Mouse (Mus musculus): ENCODE results near the gene Rabggta.

Rabggta gene

GRCm38 (mm10) chr14:55721700-55722437 is at the start of gene Rabggta:
Rabggta (minus strand) TSS chr14:55722263.
- DNase-seq (ENCODE audit: low spot score): peak; percentile 93

DNA sequence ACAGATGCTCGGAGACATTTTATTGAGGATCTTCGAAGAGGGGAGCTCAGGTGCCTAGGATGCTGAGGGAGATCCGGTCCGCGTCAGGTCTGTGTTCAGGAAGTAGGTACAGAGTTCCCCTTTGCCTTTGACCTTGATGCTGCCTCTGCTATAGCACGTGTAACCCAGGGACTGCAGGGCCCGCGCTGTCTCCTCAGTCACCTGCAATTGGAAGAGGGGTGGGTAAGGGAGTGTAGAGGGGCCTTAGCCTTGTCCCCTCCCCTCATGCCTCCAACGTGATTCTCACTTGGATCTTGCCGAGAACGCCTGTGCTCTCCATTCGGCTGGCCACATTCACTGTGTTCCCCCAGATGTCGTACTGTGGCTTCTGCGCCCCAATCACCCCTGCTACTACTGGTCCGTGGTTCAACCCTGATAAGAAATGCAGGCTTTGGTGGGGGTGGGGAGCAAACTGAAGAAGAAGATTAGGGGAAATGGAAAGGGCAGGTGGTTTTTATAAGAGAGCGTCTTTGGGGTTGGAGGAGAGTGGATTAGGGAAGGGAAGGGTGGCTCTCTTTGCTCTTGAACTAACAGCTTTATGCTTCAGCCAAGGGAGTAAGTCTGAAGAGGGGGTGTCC is 47.1 kb upstream of the Rabggta start:
- no peak for DNase-seq (ENCODE audit: low spot score)

DNA sequence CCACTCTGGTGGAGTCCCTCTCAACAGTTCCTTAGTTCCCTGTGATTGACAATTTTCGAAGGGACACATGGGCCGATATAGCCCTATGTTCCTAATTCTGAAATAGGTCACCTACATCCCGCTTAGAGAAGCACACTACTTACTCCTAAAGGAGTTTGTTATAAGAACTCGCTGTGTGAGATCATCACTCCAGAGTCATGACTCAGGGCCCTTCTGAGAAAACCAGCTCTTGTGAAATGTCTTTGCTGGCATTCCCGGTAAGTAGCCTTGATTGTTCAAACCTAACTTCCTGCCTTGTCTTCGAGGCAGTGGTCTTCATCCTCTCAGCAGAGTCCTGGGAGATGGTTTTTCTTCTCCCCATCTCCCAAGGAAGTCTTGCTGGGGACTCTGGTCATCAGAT is 46.5 kb upstream of the Rabggta start:
- no peak for DNase-seq (ENCODE audit: low spot score)

GRCm38 (mm10) chr14:55767519-55768414 is 45.7 kb upstream of the Rabggta start:
- DNase-seq (ENCODE audit: low spot score): peak; percentile 67

DNA sequence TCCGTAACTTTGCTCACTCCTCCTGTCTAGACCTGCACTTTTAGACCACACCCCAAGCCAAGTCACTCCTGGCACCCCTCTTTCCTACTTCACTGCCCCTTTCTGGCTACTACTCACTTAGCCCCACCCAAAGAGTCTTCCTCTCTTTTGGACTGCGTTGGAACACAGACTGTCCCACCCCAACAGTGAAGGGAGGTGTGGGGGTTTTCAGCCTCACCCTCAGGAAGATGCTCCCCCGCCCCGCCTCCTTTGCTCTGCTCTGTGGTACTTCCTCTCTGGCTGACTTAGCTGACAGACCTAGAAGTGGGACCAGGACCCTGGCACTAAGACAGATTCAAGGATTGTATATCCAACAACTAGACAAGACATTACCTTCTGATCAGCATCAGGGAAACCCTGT is 43.6 kb upstream of the Rabggta start, which contains the start of gene Ltb4r1:
Ltb4r1 (plus strand) TSS at position 267 of the 400 bp plus-strand sequence.
- no peak for DNase-seq (ENCODE audit: low spot score)

- no peak for DNase-seq (ENCODE audit: low spot score)
Measured at GRCm38 (mm10) chr14:55763166-55763565, 41.1 kb upstream of the Rabggta start.

DNA sequence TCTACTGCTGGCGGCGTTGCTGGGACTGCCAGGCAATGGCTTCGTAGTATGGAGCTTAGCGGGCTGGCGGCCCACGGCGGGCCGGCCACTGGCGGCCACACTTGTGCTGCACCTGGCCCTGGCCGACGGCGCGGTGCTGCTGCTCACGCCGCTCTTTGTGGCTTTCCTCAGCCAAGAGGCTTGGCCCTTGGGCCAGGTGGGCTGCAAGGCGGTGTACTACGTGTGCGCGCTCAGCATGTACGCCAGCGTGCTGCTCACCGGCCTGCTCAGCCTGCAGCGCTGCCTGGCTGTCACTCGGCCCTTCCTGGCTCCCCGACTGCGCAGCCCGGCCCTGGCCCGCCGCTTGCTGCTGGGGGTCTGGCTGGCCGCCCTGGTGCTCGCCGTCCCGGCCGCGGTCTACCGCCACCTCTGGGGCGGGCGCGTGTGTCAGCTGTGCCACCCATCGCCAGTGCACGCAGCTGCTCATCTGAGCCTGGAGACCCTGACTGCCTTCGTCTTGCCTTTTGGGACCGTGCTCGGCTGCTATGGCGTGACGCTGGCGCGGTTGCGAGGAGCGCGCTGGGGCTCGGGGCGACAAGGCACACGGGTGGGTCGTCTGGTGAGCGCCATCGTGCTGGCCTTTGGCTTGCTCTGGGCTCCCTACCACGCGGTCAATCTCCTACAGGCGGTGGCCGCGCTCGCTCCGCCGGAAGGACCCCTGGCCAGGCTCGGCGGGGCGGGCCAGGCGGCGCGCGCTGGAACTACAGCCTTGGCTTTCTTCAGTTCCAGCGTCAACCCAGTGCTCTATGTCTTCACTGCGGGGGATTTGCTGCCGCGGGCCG is 40.1 kb upstream of the Rabggta start:
- DNase-seq (ENCODE audit: low spot score): peak; percentile 53

- no peak for DNase-seq (ENCODE audit: low spot score)
Measured at GRCm38 (mm10) chr14:55761163-55761562, 39.1 kb upstream of the Rabggta start, which contains the start of gene Ltb4r2. Ltb4r2 (plus strand) TSS chr14:55761428.

GRCm38 (mm10) chr14:55760156-55760555 is 38.1 kb upstream of the Rabggta start:
- DNase-seq (ENCODE audit: low spot score): peak; percentile 77

GRCm38 (mm10) chr14:55758363-55758784 is 36.3 kb upstream of the Rabggta start, which contains the start of gene Cideb:
Cideb (minus strand) TSS chr14:55758458.
- no peak for DNase-seq (ENCODE audit: low spot score)

- DNase-seq (ENCODE audit: low spot score): no peak
Measured at GRCm38 (mm10) chr14:55757566-55757965, 35.5 kb upstream of the Rabggta start.

DNA sequence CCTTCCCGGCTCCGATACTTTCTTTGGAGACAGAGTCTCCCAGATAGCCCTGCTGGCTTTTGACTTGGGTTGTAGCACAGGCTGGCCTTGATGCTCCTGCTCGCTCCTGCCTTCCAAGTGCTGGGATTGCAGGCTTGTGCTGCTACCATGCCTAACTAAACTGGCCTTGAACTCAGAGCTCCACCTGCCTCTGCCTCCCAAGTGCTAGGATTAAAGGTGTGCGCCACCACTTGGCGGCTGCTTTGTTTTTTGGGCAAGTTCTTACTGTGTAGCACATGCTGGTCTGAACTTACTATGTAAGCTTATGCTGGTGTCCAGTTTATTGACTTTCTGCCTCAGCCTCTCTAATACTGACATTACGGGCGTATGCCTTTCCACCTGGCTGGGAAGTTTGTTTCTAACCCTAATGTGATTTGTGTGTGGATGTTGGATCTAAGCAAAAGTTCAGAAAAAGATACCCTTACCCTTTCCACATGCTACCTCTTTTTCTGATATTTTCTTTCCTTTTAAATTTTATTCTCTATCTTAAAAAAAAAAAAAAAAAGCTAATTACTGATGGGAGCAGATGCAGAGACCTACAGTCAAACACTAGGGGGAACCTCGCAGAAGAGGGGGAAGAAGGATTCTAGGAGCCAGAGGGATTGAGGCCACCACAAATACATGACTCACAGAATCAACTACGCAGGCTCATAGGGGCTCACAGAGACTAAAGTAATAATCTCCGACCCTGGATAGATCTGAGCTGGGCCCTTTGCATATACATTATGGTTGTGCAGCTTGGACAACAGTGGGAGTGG is 25.2 kb upstream of the Rabggta start:
- no peak for DNase-seq (ENCODE audit: low spot score)

GRCm38 (mm10) chr14:55745861-55746237 is 23.8 kb upstream of the Rabggta start:
- no peak for DNase-seq (ENCODE audit: low spot score)

- DNase-seq (ENCODE audit: low spot score): peak; percentile 87
Measured at GRCm38 (mm10) chr14:55745180-55745860, 23.3 kb upstream of the Rabggta start, which contains the start of the genes Dhrs1 and Nop9. Dhrs1 (minus strand) TSS chr14:55745690. Nop9 (plus strand) TSS chr14:55745693.

DNA sequence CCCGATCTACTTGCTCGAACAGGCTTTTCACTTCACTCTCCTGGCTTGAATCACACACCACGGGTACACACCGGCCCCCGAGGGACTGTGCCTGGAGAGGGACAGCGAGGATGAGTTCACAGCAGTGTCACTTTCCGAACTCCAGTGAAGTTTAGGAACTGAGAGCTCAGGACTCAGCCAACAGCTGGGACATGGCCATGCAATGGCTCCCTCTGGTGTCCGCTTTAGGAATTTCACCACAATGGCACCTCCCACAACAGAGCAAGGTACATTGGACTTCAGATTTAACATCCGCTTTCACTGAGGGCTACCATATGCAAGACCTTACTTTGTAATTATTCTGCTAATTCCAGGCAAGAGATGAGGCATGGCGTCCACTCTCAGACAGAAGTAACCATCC is 21.6 kb upstream of the Rabggta start:
- DNase-seq (ENCODE audit: low spot score): peak; percentile 82

GRCm38 (mm10) chr14:55737086-55737687 is 15.1 kb upstream of the Rabggta start:
- DNase-seq (ENCODE audit: low spot score): no peak

DNA sequence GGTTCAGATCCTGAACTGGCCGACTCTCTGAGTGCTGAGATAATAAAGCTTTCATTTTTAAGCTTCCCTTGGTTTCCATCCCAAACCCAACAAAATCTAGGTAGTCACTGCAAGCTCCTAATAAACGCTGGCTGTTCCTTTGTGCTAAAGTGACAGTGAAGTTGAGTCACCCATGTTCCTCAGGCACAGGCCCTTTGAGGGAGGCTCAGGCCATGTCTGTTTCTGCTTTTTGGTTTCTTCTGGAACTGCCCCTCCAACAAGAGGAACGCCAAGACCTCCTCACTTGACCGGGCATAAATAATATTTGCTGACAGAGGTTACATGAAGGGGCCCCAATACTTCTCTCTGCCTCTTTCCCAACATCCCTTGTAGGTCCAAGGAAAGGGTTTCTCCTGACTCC is 13.7 kb upstream of the Rabggta start:
- no peak for DNase-seq (ENCODE audit: low spot score)

GRCm38 (mm10) chr14:55735334-55735733 is 13.3 kb upstream of the Rabggta start:
- DNase-seq (ENCODE audit: low spot score): no peak

GRCm38 (mm10) chr14:55734869-55735268 is 12.8 kb upstream of the Rabggta start:
- DNase-seq (ENCODE audit: low spot score): no peak
